ENCODE assay signal across 12 mouse cellular contexts in genomic region chr9:45517993-45518705, GRCm38 (mm10).
DNase-seq lines count a peak whose midpoint lies in the region; ATAC-seq and TF ChIP-seq lines count a peak whose summit lies in the region.
"Had no signal": no experiment of that assay in that cellular context is flagged by ENCODE, and none has a peak within 500 bp of the region (broad histone marks: within the 10 kb centered on the region; RNA-seq: fewer than 3 reads in every experiment).

No protein-coding gene starts in this region.

- H3K36me3 ChIP-seq in heart, embryonic 14.5 days (ENCODE audit: control insufficient read depth, insufficient read depth, low read length): no peaks in the 10 kb centered on the region
- no peaks in the 10 kb centered on the region for H3K36me3 ChIP-seq in midbrain, postnatal 0 days (ENCODE audit: insufficient read depth, low read length)
- H3K36me3 ChIP-seq in midbrain, embryonic 14.5 days (ENCODE audit: control insufficient read depth, insufficient read depth, low read length): no peaks in the 10 kb centered on the region
- H3K36me3 ChIP-seq: limb, embryonic 13.5 days had no signal

- H3K4me2 ChIP-seq in heart, embryonic 14.5 days (ENCODE audit: low read length): peak overlapping the region; percentile 31
- H3K4me2 ChIP-seq in midbrain, postnatal 0 days (ENCODE audit: low read depth, low read length, poor library complexity, severe bottlenecking): no peak overlapping the region
- no peak overlapping the region for H3K4me2 ChIP-seq in midbrain, embryonic 14.5 days (ENCODE audit: low read length)
- H3K4me2 ChIP-seq: limb, embryonic 13.5 days had no signal

- no peaks in the 10 kb centered on the region for H3K9me3 ChIP-seq in heart, embryonic 14.5 days (ENCODE audit: control insufficient read depth, low read length)
- no peaks in the 10 kb centered on the region for H3K9me3 ChIP-seq in midbrain, postnatal 0 days (ENCODE audit: low read length)
- H3K9me3 ChIP-seq in midbrain, embryonic 14.5 days (ENCODE audit: control insufficient read depth, low read length): no peaks in the 10 kb centered on the region
- H3K9me3 ChIP-seq: limb, embryonic 13.5 days had no signal

- 47% methylated on average over 11 of the region's 11 CpGs for WGBS in heart, embryonic 14.5 days
- WGBS in midbrain, postnatal 0 days: 77% methylated on average over 11 of the region's 11 CpGs
- 78% methylated on average over 11 of the region's 11 CpGs for WGBS in midbrain, embryonic 14.5 days

- intact Hi-C loops in heart, postnatal 14 days (cut with DNase I): no loop called here

- H3K9ac ChIP-seq in heart, embryonic 14.5 days (ENCODE audit: low read length): no peak overlapping the region
- H3K9ac ChIP-seq in midbrain, postnatal 0 days (replicated peaks; ENCODE audit: low read length, poor library complexity, severe bottlenecking): no peak overlapping the region
- H3K9ac ChIP-seq in midbrain, embryonic 14.5 days (replicated peaks; ENCODE audit: low read length): no peak overlapping the region
- H3K9ac ChIP-seq: limb, embryonic 13.5 days had no signal

- peaks cover 14 to 20% of the 10 kb centered on the region in 2 experiments for H3K4me1 ChIP-seq in heart, embryonic 14.5 days (ENCODE audit: control insufficient read depth in 2 of 2, insufficient read depth in 2 of 2, low read length in 2 of 2)
- H3K4me1 ChIP-seq in midbrain, postnatal 0 days (ENCODE audit: insufficient read depth, low read length): peaks cover 2% of the 10 kb centered on the region; the same call in 1 of the 2 replicates
- no peaks in the 10 kb centered on the region for H3K4me1 ChIP-seq in midbrain, embryonic 14.5 days (ENCODE audit: control insufficient read depth, insufficient read depth, low read length)

- no peak overlapping the region for H3K4me3 ChIP-seq in heart, embryonic 14.5 days (ENCODE audit: control insufficient read depth in 1 of 2, insufficient read depth in 1 of 2, low read depth in 1 of 2, low read length in 2 of 2)
- no peak overlapping the region for H3K4me3 ChIP-seq in midbrain, postnatal 0 days (ENCODE audit: low read depth, low read length)
- no peak overlapping the region for H3K4me3 ChIP-seq in midbrain, embryonic 14.5 days (replicated peaks; ENCODE audit: low read depth, low read length)
- H3K4me3 ChIP-seq: limb, embryonic 13.5 days had no signal

- no peak for DNase-seq in heart, postnatal 14 days
- no peak for DNase-seq in midbrain, postnatal 0 days (ENCODE audit: low spot score)
- no peak for DNase-seq in midbrain, embryonic 14.5 days
- DNase-seq in frontal cortex, postnatal 14 days (ENCODE audit: low spot score in 2 of 2): peak; percentile 40 to 58
- DNase-seq in telencephalon, adult 2 months (ENCODE audit: low read depth, low spot score): peak; percentile 69
- DNase-seq in kidney, postnatal 4 days: no peak
- DNase-seq: kidney, adult 8-10 months; thymus, adult 2 months had no signal

- H3K27ac ChIP-seq in heart, embryonic 14.5 days (replicated peaks in 1 of 2; ENCODE audit: control insufficient read depth in 1 of 2, insufficient read depth in 1 of 2, low read depth in 2 of 2, low read length in 2 of 2): peak overlapping the region; percentile 65 to 77
- 0 out of 2 replicates have a peak overlapping the region, but pooled peaks have one; percentile 18 for H3K27ac ChIP-seq in midbrain, postnatal 0 days (ENCODE audit: low read depth, low read length)
- H3K27ac ChIP-seq in midbrain, embryonic 14.5 days (replicated peaks; ENCODE audit: low read depth, low read length): no peak overlapping the region
- H3K27ac ChIP-seq: limb, embryonic 13.5 days; macrophage had no signal

- ATAC-seq in heart, embryonic 14.5 days (ENCODE audit: insufficient number of reproducible peaks, insufficient read depth, low FRiP score, low read depth): peak; percentile 68; the same call in 1 of the 2 replicates
- ATAC-seq in midbrain, postnatal 0 days (ENCODE audit: low FRiP score): no peak
- no peak for ATAC-seq in midbrain, embryonic 14.5 days (ENCODE audit: low FRiP score, low TSS enrichment)
- no peak for ATAC-seq in granulocyte monocyte progenitor cell, adult 5-6 weeks (replicated peaks; ENCODE audit: poor library complexity, severe bottlenecking)

- no peak for TF ChIP-seq CTCF in midbrain, postnatal 0 days (IDR thresholded peaks at IDR 0.05)

- H3K27me3 ChIP-seq in heart, embryonic 14.5 days (ENCODE audit: control insufficient read depth, insufficient read depth, low read length): no peaks in the 10 kb centered on the region
- no peaks in the 10 kb centered on the region for H3K27me3 ChIP-seq in midbrain, postnatal 0 days (ENCODE audit: insufficient read depth, low read length)
- H3K27me3 ChIP-seq in midbrain, embryonic 14.5 days (ENCODE audit: control insufficient read depth, insufficient read depth, low read length): no peaks in the 10 kb centered on the region
- H3K27me3 ChIP-seq: limb, embryonic 13.5 days had no signal

Comparison
In these comparisons a context has a peak if more than half of its experiments do, and no peak if none do; other contexts are left out.
1. DNase-seq: peak in frontal cortex, postnatal 14 days (2 of 2) and telencephalon, adult 2 months (single experiment); none in heart, postnatal 14 days (0 of 2), midbrain, postnatal 0 days (single experiment), midbrain, embryonic 14.5 days (single experiment) and kidney, postnatal 4 days (0 of 2).